Mouse (Mus musculus): ENCODE results near the gene Tiparp.

- TF ChIP-seq POLR2A (IDR thresholded peaks at IDR 0.05; ENCODE audit: borderline replicate concordance, low read depth, low read length), result no peak
- TF ChIP-seq CTCF (IDR thresholded peaks at IDR 0.05; ENCODE audit: low read depth, low read length), result peak; percentile 26; the same call in 1 of the 2 replicates
Measured at GRCm38 (mm10) chr3:65528614-65529470, 632 bp downstream of the Tiparp start.

All from bone marrow macrophage, adult 2 months (primary cell).